Mouse (Mus musculus) kidney, adult 2 months (tissue): ENCODE data around the gene Snap91. TPM values are rescaled to one million over a fixed set of nuclear protein-coding genes. Genes with fewer than 3 reads are reported as not detected.
A peak's percentile ranks its signal among the peaks of the same experiment; 100 is the strongest.

Experiments used
- DNase-seq: peaks from one replicate; pipeline ENCODE4 v3.0.0; 2021
- H3K27ac ChIP-seq: fragments of 200-500 bp; 2 replicates; pipeline ENCODE4 v1.5.1; 2012; ENCODE audit warnings: low read depth, low read length, control low read depth, inconsistent platforms; ENCODE audit not compliant: insufficient read depth
- H3K27me3 ChIP-seq: fragments of 200-500 bp; replicated peaks from 2 replicates; pipeline ENCODE4 v1.6.1; 2012; ENCODE audit warnings: mild to moderate bottlenecking, moderate library complexity, low read length, inconsistent platforms; ENCODE audit not compliant: control insufficient read depth, insufficient read depth
- H3K36me3 ChIP-seq: fragments of 200-500 bp; 2 replicates; pipeline ENCODE4 v1.6.1; 2012; ENCODE audit warnings: mild to moderate bottlenecking, moderate library complexity, low read length, inconsistent platforms; ENCODE audit not compliant: control insufficient read depth, insufficient read depth
- H3K4me1 ChIP-seq: fragments of 200-500 bp; 2 replicates; pipeline ENCODE4 v1.6.1; 2011; ENCODE audit warnings: low read length; ENCODE audit not compliant: control insufficient read depth, insufficient read depth
- H3K4me3 ChIP-seq: fragments of 200-500 bp; 2 replicates; pipeline ENCODE4 v1.5.1; 2011; ENCODE audit warnings: mild to moderate bottlenecking, low read depth, low read length, control low read depth; ENCODE audit not compliant: insufficient read depth
- CTCF ChIP-seq: fragments of 200-500 bp; conservative IDR thresholded peaks from 2 replicates; pipeline ENCODE4 v1.5.1; 2011; ENCODE audit warnings: low read depth, mild to moderate bottlenecking, control low read depth, low read length, moderate library complexity, mixed read lengths; ENCODE audit not compliant: insufficient read depth, insufficient read length
- POLR2A ChIP-seq: fragments of 200-500 bp; IDR thresholded peaks from one replicate; pipeline ENCODE4 v1.6.1; 2011; ENCODE audit warnings: low read depth, low read length, control low read depth
- WGBS: fragments of 180-500 bp; shearing (Covaris S2); methylation state at CpG from one replicate; pipeline ENCODE4 v1.1.7; 2018; 5-methylcytosine and 5-hydroxymethylcytosine counted together
- polyA plus RNA-seq: library from polyadenylated mRNA; depleted of rRNA; stranded (reverse); fragments of >200 nt; gene quantifications from 2 replicates; pipeline ENCODE4 v1.2.3, GENCODE M21; 2012

Snap91 gene
- polyA plus RNA-seq, 1 experiment: 4.1 TPM

GRCm38 (mm10) chr9:86814340-86814739, 66.1 kb downstream of the Snap91 start:
- H3K27ac ChIP-seq: no peak overlapping the region
- no peak for DNase-seq
- no peak for TF ChIP-seq CTCF
- no peak for TF ChIP-seq POLR2A
- no peak overlapping the region for H3K4me3 ChIP-seq
- no peaks in the 10 kb centered on the region for H3K4me1 ChIP-seq
- H3K27me3 ChIP-seq: no peaks in the 10 kb centered on the region
- 76% methylated on average over 6 of the region's 6 CpGs for WGBS
- no peaks in the 10 kb centered on the region for H3K36me3 ChIP-seq

GRCm38 (mm10) chr9:86813327-86813726, 67.1 kb downstream of the Snap91 start:
- TF ChIP-seq POLR2A (no peak), CTCF (no peak)
- H3K27me3 ChIP-seq: no peaks in the 10 kb centered on the region
- DNase-seq: no peak
- H3K27ac ChIP-seq: no peak overlapping the region
- H3K4me1 ChIP-seq: no peaks in the 10 kb centered on the region
- no peaks in the 10 kb centered on the region for H3K36me3 ChIP-seq
- WGBS: 48% methylated on average over 5 of the region's 5 CpGs
- no peak overlapping the region for H3K4me3 ChIP-seq

- 64% methylated on average over 5 of the region's 5 CpGs for WGBS
- Histone ChIP-seq H3K36me3 (no peaks in the 10 kb centered on the region), H3K4me3 (no peak overlapping the region), H3K27me3 (no peaks in the 10 kb centered on the region), H3K27ac (no peak overlapping the region), H3K4me1 (no peaks in the 10 kb centered on the region)
- DNase-seq: no peak
- TF ChIP-seq POLR2A (no peak), CTCF (no peak)
Observed at GRCm38 (mm10) chr9:86810696-86811232, 69.7 kb downstream of the Snap91 start.

GRCm38 (mm10) chr9:86810213-86810612, 70.2 kb downstream of the Snap91 start:
- H3K4me3 ChIP-seq: no peak overlapping the region
- no peak overlapping the region for H3K27ac ChIP-seq
- 76% methylated on average over 3 of the region's 3 CpGs for WGBS
- no peaks in the 10 kb centered on the region for H3K27me3 ChIP-seq
- H3K36me3 ChIP-seq: no peaks in the 10 kb centered on the region
- TF ChIP-seq CTCF (no peak), POLR2A (no peak)
- no peaks in the 10 kb centered on the region for H3K4me1 ChIP-seq
- no peak for DNase-seq

GRCm38 (mm10) chr9:86800600-86801163, 79.8 kb downstream of the Snap91 start:
- no peaks in the 10 kb centered on the region for H3K4me1 ChIP-seq
- 25% methylated on average over 3 of the region's 3 CpGs for WGBS
- DNase-seq: peak; percentile 51
- H3K4me3 ChIP-seq: no peak overlapping the region
- peaks cover 2% of the 10 kb centered on the region; the same call in 1 of the 2 replicates for H3K27me3 ChIP-seq
- H3K36me3 ChIP-seq: no peaks in the 10 kb centered on the region
- TF ChIP-seq POLR2A (no peak), CTCF (peak; percentile 48)
- H3K27ac ChIP-seq: no peak overlapping the region

DNA sequence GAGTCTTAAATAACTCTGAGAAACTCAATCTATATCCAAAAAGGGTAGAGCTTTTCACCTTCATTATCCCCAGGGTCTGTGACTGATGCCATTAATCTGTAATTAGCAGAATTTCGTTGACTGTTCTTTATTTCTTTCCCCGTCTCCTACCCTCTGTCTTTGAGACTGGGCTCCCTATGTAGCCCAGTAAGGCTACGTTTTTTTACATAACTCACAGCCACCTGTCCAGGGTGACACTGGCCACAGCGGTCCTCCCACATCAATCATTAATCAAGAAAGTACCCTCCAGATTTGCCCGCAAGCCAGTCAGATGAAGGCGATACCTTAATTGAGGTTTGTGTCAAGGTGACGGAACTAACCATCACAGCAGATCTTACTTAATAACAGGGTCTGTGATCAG, 81.4 kb downstream of the Snap91 start:
- DNase-seq: no peak
- H3K27ac ChIP-seq: no peak overlapping the region
- WGBS: 54% methylated on average over 7 of the region's 7 CpGs
- no peaks in the 10 kb centered on the region for H3K4me1 ChIP-seq
- no peak overlapping the region for H3K4me3 ChIP-seq
- TF ChIP-seq CTCF: no peak
- TF ChIP-seq POLR2A: no peak
- no peaks in the 10 kb centered on the region for H3K27me3 ChIP-seq
- no peaks in the 10 kb centered on the region for H3K36me3 ChIP-seq

DNA sequence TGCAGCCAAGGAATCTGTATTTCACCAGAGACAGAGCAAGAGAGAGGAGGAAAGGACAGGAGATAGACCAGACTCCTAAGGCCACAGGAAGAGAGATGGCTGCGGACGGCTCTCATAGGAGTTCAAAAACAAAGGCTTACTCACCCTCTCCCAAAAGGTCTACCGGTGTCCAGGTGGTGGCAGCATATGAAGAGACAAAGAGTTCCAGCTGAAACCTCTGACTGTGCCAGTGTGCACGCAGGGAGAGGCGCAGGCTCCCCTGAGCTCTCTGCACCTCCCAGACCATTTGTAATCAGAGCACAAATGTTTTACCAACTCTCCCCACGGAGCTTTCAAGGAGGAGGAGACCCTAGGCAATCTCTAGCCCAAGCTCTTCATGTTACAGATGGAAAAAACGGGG, 81.8 kb downstream of the Snap91 start:
- H3K27ac ChIP-seq: no peak overlapping the region
- TF ChIP-seq CTCF: no peak
- no peak for TF ChIP-seq POLR2A
- WGBS: 43% methylated on average over 7 of the region's 7 CpGs
- DNase-seq: no peak
- H3K4me3 ChIP-seq: no peak overlapping the region
- H3K36me3 ChIP-seq: no peaks in the 10 kb centered on the region
- no peaks in the 10 kb centered on the region for H3K4me1 ChIP-seq
- no peaks in the 10 kb centered on the region for H3K27me3 ChIP-seq

GRCm38 (mm10) chr9:86798129-86798528, 82.3 kb downstream of the Snap91 start:
- 90% methylated on average over 5 of the region's 5 CpGs for WGBS
- H3K4me3 ChIP-seq: no peak overlapping the region
- H3K4me1 ChIP-seq: no peaks in the 10 kb centered on the region
- no peaks in the 10 kb centered on the region for H3K36me3 ChIP-seq
- H3K27ac ChIP-seq: no peak overlapping the region
- no peak for TF ChIP-seq POLR2A
- TF ChIP-seq CTCF: no peak
- H3K27me3 ChIP-seq: no peaks in the 10 kb centered on the region
- DNase-seq: no peak
